Mouse (Mus musculus): Measurements from ENCODE around the gene Arhgap15. TPM values are rescaled to one million over a fixed set of nuclear protein-coding genes. Genes with fewer than 3 reads are reported as not detected.

Gene Arhgap15
- total RNA-seq, 1 experiment = not detected

GRCm38 (mm10) chr2:44142611-44143010 lies 394.0 kb downstream of the Arhgap15 start:
- no peak overlapping the region for H3K27ac ChIP-seq (ENCODE audit: insufficient read depth, low read depth, low read length, poor library complexity, severe bottlenecking)
- in situ Hi-C loops (cut with MboI; ENCODE audit: low sequenced_read_pairs in 2 of 2, unreplicated experiment in 2 of 2) = no loop called here
- TF ChIP-seq HCFC1 (IDR thresholded peaks at IDR 0.05; ENCODE audit: borderline replicate concordance, insufficient read depth, low read length) (no peak), ZNF384 (IDR thresholded peaks at IDR 0.05; ENCODE audit: low read depth, low read length) (no peak), MAFK (IDR thresholded peaks at IDR 0.05; ENCODE audit: insufficient read depth, low read depth, low read length) (no peak), ZC3H11A (IDR thresholded peaks at IDR 0.05; ENCODE audit: borderline replicate concordance, low read depth, low read length) (no peak), CHD2 (IDR thresholded peaks at IDR 0.05; ENCODE audit: low read depth, low read length) (no peak)
- H3K4me3 ChIP-seq (ENCODE audit: insufficient read depth in 1 of 2, low read depth in 1 of 2, low read length in 2 of 2, poor library complexity in 1 of 2, severe bottlenecking in 1 of 2) = no peak overlapping the region
- H3K36me3 ChIP-seq (ENCODE audit: control insufficient read depth, insufficient read depth, low read length, poor library complexity, severe bottlenecking) = no peaks in the 10 kb centered on the region
- no peak overlapping the region for H3K9ac ChIP-seq (ENCODE audit: insufficient read depth, low read depth, low read length, poor library complexity, severe bottlenecking)
- H3K4me1 ChIP-seq (ENCODE audit: control insufficient read depth in 2 of 2, insufficient read depth in 2 of 2, low read length in 2 of 2, poor library complexity in 1 of 2) = no peaks in the 10 kb centered on the region
- H3K9me3 ChIP-seq (ENCODE audit: control insufficient read depth, insufficient read depth, low read depth, low read length) = no peaks in the 10 kb centered on the region
- DNase-seq (ENCODE audit: low read depth, low spot score) = no peak

GRCm38 (mm10) chr2:44146124-44146981 lies 397.7 kb downstream of the Arhgap15 start:
- Histone ChIP-seq H3K9me3 (ENCODE audit: control insufficient read depth, insufficient read depth, low read depth, low read length) (no peaks in the 10 kb centered on the region), H3K4me1 (ENCODE audit: control insufficient read depth in 2 of 2, insufficient read depth in 2 of 2, low read length in 2 of 2, poor library complexity in 1 of 2) (no peaks in the 10 kb centered on the region), H3K36me3 (ENCODE audit: control insufficient read depth, insufficient read depth, low read length, poor library complexity, severe bottlenecking) (no peaks in the 10 kb centered on the region), H3K4me3 (ENCODE audit: insufficient read depth in 1 of 2, low read depth in 1 of 2, low read length in 2 of 2, poor library complexity in 1 of 2, severe bottlenecking in 1 of 2) (no peak overlapping the region), H3K27ac (ENCODE audit: insufficient read depth, low read depth, low read length, poor library complexity, severe bottlenecking) (no peak overlapping the region), H3K9ac (ENCODE audit: insufficient read depth, low read depth, low read length, poor library complexity, severe bottlenecking) (no peak overlapping the region)
- in situ Hi-C loops (cut with MboI; ENCODE audit: low sequenced_read_pairs in 2 of 2, unreplicated experiment in 2 of 2) = no loop called here
- no peak for DNase-seq (ENCODE audit: low read depth, low spot score)
- no peak for TF ChIP-seq ZNF384 (IDR thresholded peaks at IDR 0.05; ENCODE audit: low read depth, low read length)
- no peak for TF ChIP-seq HCFC1 (IDR thresholded peaks at IDR 0.05; ENCODE audit: borderline replicate concordance, insufficient read depth, low read length)
- TF ChIP-seq MAFK (IDR thresholded peaks at IDR 0.05; ENCODE audit: insufficient read depth, low read depth, low read length) = no peak
- no peak for TF ChIP-seq ZC3H11A (IDR thresholded peaks at IDR 0.05; ENCODE audit: borderline replicate concordance, low read depth, low read length)

GRCm38 (mm10) chr2:44147486-44147885 lies 398.9 kb downstream of the Arhgap15 start:
- Histone ChIP-seq H3K36me3 (ENCODE audit: control insufficient read depth, insufficient read depth, low read length, poor library complexity, severe bottlenecking) (no peaks in the 10 kb centered on the region), H3K4me1 (ENCODE audit: control insufficient read depth in 2 of 2, insufficient read depth in 2 of 2, low read length in 2 of 2, poor library complexity in 1 of 2) (no peaks in the 10 kb centered on the region), H3K9ac (ENCODE audit: insufficient read depth, low read depth, low read length, poor library complexity, severe bottlenecking) (no peak overlapping the region), H3K4me3 (ENCODE audit: insufficient read depth in 1 of 2, low read depth in 1 of 2, low read length in 2 of 2, poor library complexity in 1 of 2, severe bottlenecking in 1 of 2) (no peak overlapping the region), H3K9me3 (ENCODE audit: control insufficient read depth, insufficient read depth, low read depth, low read length) (no peaks in the 10 kb centered on the region), H3K27ac (ENCODE audit: insufficient read depth, low read depth, low read length, poor library complexity, severe bottlenecking) (no peak overlapping the region)
- in situ Hi-C loops (cut with MboI; ENCODE audit: low sequenced_read_pairs in 2 of 2, unreplicated experiment in 2 of 2) = no loop called here
- TF ChIP-seq CHD2 (IDR thresholded peaks at IDR 0.05; ENCODE audit: low read depth, low read length) (no peak), ZC3H11A (IDR thresholded peaks at IDR 0.05; ENCODE audit: borderline replicate concordance, low read depth, low read length) (no peak), MAFK (IDR thresholded peaks at IDR 0.05; ENCODE audit: insufficient read depth, low read depth, low read length) (no peak), HCFC1 (IDR thresholded peaks at IDR 0.05; ENCODE audit: borderline replicate concordance, insufficient read depth, low read length) (no peak), ZNF384 (IDR thresholded peaks at IDR 0.05; ENCODE audit: low read depth, low read length) (no peak)
- no peak for DNase-seq (ENCODE audit: low read depth, low spot score)

- Histone ChIP-seq H3K9me3 (ENCODE audit: control insufficient read depth, insufficient read depth, low read depth, low read length) (no peaks in the 10 kb centered on the region), H3K9ac (ENCODE audit: insufficient read depth, low read depth, low read length, poor library complexity, severe bottlenecking) (no peak overlapping the region), H3K4me3 (ENCODE audit: insufficient read depth in 1 of 2, low read depth in 1 of 2, low read length in 2 of 2, poor library complexity in 1 of 2, severe bottlenecking in 1 of 2) (no peak overlapping the region), H3K27ac (ENCODE audit: insufficient read depth, low read depth, low read length, poor library complexity, severe bottlenecking) (no peak overlapping the region), H3K36me3 (ENCODE audit: control insufficient read depth, insufficient read depth, low read length, poor library complexity, severe bottlenecking) (no peaks in the 10 kb centered on the region), H3K4me1 (ENCODE audit: control insufficient read depth in 2 of 2, insufficient read depth in 2 of 2, low read length in 2 of 2, poor library complexity in 1 of 2) (no peaks in the 10 kb centered on the region)
- no peak for DNase-seq (ENCODE audit: low read depth, low spot score)
- TF ChIP-seq CHD2 (IDR thresholded peaks at IDR 0.05; ENCODE audit: low read depth, low read length) (no peak), ZNF384 (IDR thresholded peaks at IDR 0.05; ENCODE audit: low read depth, low read length) (peak; percentile 25; the same call in 1 of the 2 replicates)
- in situ Hi-C loops (cut with MboI; ENCODE audit: low sequenced_read_pairs in 2 of 2, unreplicated experiment in 2 of 2) = no loop called here
Observed at GRCm38 (mm10) chr2:44147971-44148370, 399.3 kb downstream of the Arhgap15 start.
